Mouse (Mus musculus) C2C12 (cell line): ENCODE measurements at regions not wholly inside any gene's neighbourhood (a gene's known extent, or its start where the extent isn't known, plus 50 kb on each side); places are given as distances from the start of the nearest gene placed in this dataset.

ENCODE experiments used
- CTCF ChIP-seq: IDR thresholded peaks from one replicate; pipeline ENCODE4 v1.5.1; 2011; ENCODE audit not compliant: control insufficient read depth, insufficient read depth, insufficient read length
- FOSL1 ChIP-seq: IDR thresholded peaks from one replicate; pipeline ENCODE4 v1.8.0; 2011; ENCODE audit warnings: mild to moderate bottlenecking, low read length; ENCODE audit not compliant: poor library complexity, insufficient read depth, severe bottlenecking
- MAX ChIP-seq: IDR thresholded peaks from one replicate; pipeline ENCODE4 v1.6.1; 2011; ENCODE audit warnings: mild to moderate bottlenecking, control low read depth
- MYOD1 ChIP-seq: IDR thresholded peaks from one replicate; pipeline ENCODE4 v1.6.1; 2011; ENCODE audit warnings: low read depth; ENCODE audit not compliant: control insufficient read depth, insufficient read length
- MYOG ChIP-seq: IDR thresholded peaks from one replicate; pipeline ENCODE4 v1.6.1; 2011; ENCODE audit not compliant: control insufficient read depth, insufficient read length; ENCODE audit errors: extremely low read depth

DNA sequence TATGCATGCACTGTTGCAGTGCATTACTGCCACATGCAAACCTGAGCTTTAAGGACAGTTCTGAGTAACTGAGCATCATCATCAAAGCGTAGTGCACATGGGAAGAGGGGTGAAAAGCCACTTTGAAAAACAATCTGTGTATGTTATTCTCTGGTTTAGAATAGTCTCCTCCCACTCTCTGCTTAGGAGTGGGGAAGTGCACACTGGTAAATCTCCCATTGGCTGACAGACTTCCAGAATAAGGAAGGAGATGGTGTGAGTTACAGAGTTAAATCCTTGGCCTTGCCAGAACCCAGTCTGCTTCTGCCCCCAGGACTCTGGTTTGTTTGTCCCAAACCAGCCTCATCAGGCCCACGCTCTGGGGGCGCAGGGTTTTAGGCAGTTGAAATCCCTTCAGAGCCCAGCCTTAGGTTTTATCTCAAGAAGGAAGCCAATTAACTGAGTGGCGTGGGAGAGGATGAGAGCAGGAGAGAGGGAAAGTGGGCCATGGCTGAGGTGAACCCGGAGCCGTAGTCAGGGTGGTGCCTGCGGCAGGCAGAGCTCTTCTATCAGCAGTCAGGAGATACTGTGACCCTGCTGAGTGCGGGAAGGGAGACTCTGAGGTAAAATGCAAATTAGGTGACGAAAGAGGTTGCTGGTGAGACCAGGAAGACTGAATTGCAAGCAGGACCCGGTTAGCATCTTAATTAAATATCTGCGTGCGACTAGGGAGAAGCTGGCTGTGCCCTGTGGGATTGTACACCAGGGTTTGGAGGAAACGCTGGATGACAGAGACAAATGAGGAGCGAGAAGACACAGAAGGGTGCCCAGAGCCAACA is 166.0 kb downstream of the Setd4 start:
- no peak for TF ChIP-seq MYOD1
- TF ChIP-seq CTCF: no peak
- no peak for TF ChIP-seq FOSL1
- TF ChIP-seq MYOG: no peak
- no peak for TF ChIP-seq MAX
